Mouse (Mus musculus) bone marrow macrophage, adult 2 months (primary cell): ENCODE measurements around the gene Vav2.

Experiments
- CTCF ChIP-seq: IDR thresholded peaks from 2 replicates; pipeline ENCODE4 v1.5.1; 2012; ENCODE audit warnings: low read depth, mild to moderate bottlenecking, low read length, moderate library complexity
- POLR2A ChIP-seq: IDR thresholded peaks from 2 replicates; pipeline ENCODE4 v1.6.1; 2012; ENCODE audit warnings: mild to moderate bottlenecking, low read depth, low read length, borderline replicate concordance

GRCm38 (mm10) chr2:27394158-27394832, 32.5 kb downstream of the Vav2 start:
- TF ChIP-seq CTCF (no peak), POLR2A (no peak)
